Mouse (Mus musculus): ENCODE data around the gene Mok.
"Not testable (repeated sequence)": the region's sequence is repeated elsewhere in the genome, so short reads cannot be mapped to it uniquely, and the experiment has no call there.

Gene Mok

DNA sequence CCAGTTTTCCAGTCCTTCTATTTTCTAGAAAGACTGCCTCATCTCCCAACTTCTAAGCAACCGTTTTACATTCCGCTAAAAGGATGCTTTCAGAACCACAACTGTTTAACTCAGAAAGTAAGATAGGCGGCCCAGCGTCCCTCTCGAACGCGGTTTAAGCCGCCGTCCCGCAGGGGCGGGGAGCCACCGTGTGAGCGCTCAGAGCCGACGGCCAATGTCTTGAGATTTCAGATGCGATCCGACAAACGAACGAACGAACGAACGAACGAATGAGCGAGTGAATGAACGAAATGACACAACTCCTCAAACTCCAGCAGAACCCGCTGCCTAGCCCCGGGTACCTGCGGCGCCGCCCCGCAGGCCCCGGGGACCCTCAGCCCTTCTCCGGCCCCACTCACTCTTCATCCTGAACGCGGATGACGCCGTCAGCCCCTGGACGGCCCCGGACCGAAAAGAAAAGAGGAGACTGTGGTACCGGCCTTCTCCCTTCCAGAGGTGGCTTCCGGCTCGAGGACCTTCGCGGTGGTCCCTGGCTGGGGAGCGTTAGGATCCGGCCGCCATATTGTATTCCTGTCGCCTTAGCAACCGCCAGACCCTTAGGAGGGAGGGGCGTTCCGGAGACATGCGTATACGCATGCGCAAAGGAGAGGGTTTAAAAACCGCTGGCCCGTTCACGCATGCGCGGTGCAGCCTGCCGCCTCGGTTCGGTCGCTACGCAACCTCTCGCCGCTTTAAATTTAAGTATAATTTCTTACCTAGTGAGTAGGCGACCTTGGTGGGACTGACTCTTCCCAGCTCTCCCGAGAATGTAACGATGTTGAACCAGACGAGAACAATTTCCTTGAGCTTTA lies at the start of gene Mok:
TSS of gene Mok (minus strand) at position 592 of the 851 bp plus-strand sequence.
- peak; percentile 77; the same call in 1 of the 2 replicates for ATAC-seq (ENCODE audit: insufficient number of reproducible peaks, low FRiP score, low TSS enrichment)

DNA sequence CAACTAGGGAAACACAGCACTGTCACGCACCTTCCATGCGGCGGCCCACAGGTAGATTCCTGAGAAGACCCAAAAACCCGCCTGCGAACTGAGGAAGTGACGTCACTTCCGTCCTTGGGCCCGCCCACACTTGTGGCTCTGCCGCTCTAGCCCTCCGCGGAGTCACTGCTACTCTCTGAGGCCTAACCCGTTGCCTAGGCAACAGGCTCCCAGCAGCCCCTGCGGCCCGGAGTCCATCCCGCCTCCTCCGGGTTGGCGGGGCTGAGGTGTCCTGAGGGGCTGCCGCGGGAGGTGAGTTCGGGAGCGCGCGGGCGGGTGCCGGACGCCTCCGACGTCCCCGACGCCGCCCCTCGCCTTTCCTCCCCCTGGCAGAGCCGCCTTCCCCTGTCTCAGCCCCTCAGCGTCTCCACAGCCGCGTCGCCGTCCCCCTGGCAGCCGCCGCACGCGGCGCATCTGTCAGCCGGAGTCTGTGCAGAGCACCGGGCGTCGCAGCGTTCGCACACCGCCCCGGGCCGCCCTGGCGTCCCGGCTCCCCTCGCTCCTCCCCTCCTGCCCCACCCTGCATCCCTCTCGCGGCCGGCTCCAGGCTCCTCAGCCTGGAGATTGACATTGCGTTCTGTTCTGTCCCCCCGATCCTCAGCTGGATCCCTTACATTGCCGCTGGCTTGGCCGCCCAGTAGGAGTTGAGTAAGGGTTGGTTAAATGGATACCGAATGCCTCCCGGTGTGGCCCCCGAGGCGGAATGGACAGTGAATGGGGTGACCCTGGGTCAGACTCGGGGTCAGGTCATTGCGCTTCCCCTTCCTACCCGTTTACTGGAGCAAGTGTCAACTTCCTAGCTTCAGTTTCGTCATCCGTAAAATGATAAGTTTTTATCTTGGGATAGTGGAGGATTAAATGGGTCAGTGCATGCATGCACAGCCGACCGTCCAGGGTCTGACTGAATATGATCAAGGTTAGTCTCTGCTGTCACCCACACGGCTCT lies 48.6 kb upstream of the Mok start, which contains the start of the genes Cinp and Tecpr2:
TSS of gene Cinp (minus strand) at position 110 of the 985 bp plus-strand sequence.
TSS of gene Tecpr2 (plus strand) at position 229 of the 985 bp plus-strand sequence.
- peak; percentile 98 for ATAC-seq (ENCODE audit: insufficient number of reproducible peaks, low FRiP score, low TSS enrichment)

DNA sequence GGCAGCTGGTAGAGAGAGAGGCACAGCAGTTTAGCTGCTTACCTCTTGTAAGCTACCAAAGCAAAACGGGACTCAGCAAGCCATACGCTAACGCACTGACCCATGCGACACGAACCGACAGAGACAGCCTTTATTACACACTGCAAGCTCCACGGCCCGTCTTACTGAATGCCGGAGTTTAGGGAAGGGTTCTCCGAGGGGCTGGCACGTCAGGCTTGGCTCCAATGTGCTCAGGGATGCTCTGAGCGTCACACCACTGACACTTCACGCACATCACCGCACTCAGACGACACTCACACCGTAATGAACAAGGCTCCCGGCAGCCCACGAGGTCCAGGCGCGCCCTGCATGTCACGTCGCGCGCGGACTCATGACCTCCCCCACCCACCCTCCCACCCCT lies 47.9 kb upstream of the Mok start:
- 0 out of 2 replicates have a peak, but pooled peaks have one; percentile 14 for ATAC-seq (ENCODE audit: insufficient number of reproducible peaks, low FRiP score, low TSS enrichment)

DNA sequence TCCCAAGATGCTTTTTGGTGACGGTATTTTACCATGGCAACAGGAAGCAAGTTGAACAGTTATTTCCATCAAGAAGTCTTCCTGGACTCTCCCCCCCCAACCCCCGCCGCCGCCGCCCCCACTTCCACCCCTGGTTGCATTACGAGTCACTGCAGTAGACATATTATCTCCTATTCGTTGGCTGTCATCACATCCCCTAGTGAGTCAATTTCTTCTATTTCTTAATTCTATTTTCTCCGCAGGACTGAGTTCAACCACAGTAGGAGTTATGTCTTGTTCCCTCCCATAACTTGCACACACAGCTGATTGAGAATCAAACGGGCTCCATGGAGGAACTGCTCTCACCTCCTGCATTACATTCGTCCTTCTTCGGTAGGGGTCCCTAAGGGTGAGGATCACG lies 47.4 kb upstream of the Mok start:
- ATAC-seq (ENCODE audit: insufficient number of reproducible peaks, low FRiP score, low TSS enrichment): no peak

DNA sequence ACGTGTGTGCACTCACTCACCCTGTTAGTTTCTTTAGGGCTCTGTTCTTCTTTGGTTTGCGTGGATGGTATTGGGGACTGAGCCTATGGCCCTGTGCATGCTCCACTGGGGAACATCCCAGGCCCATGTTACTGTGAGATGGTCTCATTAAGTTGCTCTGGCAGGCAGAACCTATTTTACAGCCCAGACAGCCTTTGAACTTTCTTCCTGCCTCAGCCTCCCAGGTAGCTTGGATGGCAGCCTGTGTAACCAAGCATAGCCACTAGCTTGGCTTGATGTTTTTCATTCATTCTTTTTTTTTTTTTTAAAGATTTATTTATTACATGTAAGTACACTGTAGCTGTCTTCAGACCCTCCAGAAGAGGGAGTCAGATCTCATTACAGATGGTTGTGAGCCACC lies 44.5 kb upstream of the Mok start:
- ATAC-seq (ENCODE audit: insufficient number of reproducible peaks, low FRiP score, low TSS enrichment): no peak

DNA sequence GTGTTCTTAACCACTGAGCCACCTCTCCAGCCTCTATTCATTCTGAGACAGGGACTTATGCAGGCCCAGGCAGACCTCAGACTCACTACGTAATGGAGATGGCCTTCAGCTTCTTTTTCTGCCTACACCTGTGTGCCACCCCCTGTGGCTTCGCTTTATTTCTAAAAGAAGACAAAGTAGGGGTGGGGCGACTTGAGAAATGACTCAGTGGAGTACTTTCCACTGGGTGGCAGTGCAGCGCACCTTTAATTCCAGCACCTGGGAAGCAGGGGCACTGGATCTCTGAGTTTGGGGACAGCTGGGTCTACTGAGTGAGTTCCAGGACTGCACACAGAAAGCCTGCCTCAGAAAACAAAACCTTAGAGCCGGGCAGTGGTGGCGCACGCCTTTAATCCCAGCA lies 41.6 kb upstream of the Mok start:
- ATAC-seq (ENCODE audit: insufficient number of reproducible peaks, low FRiP score, low TSS enrichment): no peak

DNA sequence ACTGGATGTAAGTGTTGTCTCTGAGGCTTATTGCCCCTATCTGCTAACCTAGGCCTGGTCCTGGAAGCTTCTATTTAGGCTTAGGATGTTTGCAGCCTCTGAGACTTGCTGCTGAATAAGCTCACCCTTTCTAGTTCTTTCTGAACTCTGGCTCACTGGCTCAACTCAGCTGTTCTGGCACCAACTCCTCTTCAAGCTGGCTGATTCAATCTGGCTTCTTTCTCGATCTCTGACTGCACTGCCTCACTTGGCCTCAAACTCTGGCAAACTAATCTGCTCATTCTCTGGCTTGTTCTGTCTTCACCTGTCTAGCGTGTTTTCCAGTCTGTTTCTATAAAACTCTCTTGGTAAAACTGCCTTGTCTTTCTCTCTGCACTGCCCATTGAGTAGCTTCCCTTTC lies 34.6 kb upstream of the Mok start:
- ATAC-seq (ENCODE audit: insufficient number of reproducible peaks, low FRiP score, low TSS enrichment): no peak

DNA sequence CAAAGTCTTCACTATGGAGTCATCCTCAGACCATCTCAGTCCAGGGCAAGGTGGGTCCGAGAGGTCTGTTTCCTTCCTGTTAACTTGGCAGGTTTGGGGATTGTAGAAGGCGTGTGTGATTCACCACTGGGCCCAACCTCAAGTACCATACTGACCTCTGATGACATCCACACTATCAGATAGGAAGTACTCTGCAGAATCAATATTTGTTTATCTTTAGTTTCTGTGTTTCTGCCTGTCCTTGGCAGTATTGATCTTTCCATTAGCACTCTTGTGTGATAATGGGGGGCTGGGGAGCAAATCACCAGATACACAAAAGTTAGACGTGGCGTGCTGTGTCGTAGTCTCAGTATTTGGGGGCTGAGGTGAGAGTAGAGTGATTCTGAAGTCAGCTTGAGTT lies 30.5 kb upstream of the Mok start:
- ATAC-seq (ENCODE audit: insufficient number of reproducible peaks, low FRiP score, low TSS enrichment): no peak

DNA sequence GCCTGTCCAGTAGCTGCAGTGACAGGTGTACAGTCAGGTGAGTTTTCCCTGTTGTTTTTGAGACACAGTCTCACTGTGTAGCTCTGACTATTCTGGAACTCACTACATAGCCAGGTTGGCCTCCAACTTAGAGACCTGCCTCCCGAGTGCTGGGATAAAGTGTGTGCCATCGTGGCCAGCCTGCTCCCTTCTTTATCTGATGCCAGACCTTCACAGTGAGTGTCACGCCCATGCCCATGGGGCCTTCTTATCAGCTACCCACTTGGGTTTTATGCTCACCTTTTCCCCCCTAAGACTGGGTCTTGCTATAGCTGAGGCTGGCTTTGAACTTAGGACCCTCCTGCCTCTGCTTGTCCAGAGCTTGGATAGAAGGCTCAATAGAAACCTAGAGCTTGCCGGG lies 29.4 kb upstream of the Mok start:
- ATAC-seq (ENCODE audit: insufficient number of reproducible peaks, low FRiP score, low TSS enrichment): no peak

DNA sequence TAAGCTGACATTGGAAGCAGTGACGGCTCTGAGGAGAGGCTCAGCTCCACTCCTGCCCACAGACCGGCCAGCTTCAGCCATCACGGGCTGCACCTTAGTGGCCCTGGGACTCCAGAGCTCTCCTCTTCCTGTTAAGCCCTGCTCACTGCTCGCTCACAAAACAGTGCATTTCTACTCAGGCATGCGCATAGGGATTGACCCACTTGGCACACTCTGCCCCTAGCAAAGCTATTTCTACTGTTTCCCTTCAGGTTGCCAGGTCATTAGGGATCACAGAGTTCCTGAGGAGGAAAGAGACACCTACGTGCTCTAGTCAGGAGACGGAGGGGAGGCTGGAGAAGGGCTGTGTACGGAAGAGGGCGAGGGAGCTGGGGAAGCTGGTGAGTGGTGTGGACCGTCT lies 25.2 kb upstream of the Mok start:
- peak; percentile 58; the same call in 1 of the 2 replicates for ATAC-seq (ENCODE audit: insufficient number of reproducible peaks, low FRiP score, low TSS enrichment)

DNA sequence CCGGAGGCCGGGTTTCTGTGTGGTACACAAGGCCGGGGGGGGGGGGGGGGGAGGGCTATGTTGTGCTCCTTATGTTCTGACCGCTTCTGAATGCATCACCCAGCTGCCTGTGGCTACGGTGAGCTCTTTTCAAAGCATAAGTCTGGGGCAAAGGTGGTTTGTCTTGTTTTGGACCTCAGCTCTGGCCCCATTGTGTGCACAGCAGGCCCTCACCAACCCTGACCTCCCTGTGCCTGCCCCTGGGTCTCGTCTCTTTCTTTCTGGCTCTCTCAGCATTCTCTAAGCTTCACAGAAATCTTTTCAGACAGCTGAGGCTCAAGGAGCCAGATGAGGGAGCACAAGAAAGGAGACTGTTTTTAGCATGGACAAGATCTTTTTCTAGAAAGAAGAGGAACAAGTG lies 24.8 kb upstream of the Mok start:
- ATAC-seq (ENCODE audit: insufficient number of reproducible peaks, low FRiP score, low TSS enrichment): no peak

DNA sequence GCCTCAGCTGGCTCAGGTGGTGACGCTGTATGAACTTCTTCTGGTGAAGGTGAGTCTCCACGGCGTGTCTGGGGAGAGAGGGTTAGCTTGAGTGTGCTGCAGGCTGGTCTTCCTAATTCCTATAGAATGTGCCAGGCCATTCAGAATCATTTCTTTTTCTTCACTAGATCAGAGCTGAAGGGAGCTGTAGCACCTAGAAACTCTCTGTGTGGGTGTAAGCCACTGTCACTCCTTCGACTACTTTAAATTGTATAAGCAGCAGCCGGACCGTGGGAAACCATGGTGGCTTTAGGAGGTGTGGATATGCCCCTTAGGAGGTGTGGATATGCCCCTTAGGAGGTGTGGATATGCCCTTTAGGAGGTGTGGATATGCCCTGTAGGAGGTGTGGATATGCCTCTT lies 23.3 kb upstream of the Mok start:
- ATAC-seq (ENCODE audit: insufficient number of reproducible peaks, low FRiP score, low TSS enrichment): no peak

DNA sequence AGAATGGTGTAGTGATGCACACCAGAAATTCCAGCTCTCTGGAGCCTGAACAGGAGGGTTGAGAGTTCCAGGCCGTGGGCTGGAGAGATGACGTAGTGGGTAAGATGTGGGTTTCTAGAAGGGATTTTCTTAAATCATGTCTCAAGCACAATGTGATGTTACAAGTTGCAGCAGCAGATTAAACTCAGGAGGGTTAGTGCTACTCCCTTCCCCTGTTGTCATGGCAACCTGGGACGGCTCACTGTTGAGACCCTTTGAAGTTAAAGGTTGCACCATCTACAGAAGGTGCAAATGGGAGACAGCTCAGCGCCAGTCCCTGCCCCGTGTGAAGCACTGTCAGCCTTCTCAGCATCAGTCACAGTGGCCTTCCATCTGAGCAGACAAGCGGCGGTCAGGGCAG lies 20.5 kb upstream of the Mok start:
- ATAC-seq (ENCODE audit: insufficient number of reproducible peaks, low FRiP score, low TSS enrichment): no peak

DNA sequence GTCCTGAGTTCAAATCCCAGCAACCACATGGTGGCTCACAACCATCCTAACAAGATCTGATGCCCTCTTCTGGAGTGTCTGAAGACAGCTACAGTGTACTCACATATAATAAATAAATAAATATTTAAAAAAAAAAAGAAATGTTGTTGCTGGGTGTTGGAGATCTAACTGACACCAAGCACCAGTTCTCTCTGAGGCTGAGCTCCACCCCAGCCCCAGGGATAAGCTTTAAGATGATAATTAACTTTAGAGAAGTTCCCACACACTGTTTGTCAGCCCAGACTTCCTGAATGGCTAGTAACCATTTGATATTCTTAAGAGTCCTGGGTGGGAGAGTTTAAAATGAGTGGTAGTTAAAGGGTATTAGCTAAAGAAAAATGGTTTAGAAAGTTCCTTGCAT lies 19.6 kb upstream of the Mok start:
- no peak for ATAC-seq (ENCODE audit: insufficient number of reproducible peaks, low FRiP score, low TSS enrichment)

DNA sequence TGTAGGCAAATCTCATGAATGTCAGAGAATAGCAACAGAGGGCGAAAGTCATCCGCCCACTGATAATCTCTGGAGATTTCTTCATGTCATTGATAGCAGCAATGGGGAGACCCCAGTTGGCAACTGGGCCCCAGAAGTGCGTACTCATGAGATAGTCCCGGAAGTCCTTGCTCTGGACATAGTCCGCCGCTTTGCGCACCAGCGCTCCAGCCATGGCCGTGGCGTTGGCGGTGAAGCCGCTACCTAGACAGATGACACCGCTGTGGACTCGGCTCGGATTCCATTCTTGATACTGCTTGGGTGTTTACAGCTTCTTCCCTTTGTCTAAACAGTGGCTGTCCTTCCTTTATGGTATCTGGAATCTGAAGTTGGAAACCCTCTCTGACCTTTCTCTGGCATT lies 17.9 kb upstream of the Mok start:
- not testable (repeated sequence) for ATAC-seq (ENCODE audit: insufficient number of reproducible peaks, low FRiP score, low TSS enrichment)

DNA sequence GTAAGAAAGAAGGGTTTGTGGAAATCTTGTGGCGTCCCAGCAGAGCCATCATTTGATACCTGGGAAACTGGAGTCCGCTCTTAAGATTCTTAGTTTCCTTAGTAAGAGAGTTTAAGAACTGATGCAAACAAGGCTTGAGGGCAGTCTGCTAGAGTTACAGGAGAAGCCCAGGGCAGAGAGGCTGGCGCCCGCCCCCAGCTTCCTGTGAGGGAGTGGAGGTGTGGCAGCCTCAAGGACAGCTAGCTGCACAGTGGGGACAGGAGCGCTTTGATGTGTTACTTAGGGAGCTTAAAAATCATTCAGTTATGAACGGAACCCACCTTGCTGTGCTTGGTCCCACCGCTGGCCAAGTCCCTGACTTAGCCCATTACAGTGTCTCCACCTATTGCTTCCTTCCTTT lies 16.5 kb upstream of the Mok start:
- no peak for ATAC-seq (ENCODE audit: insufficient number of reproducible peaks, low FRiP score, low TSS enrichment)

DNA sequence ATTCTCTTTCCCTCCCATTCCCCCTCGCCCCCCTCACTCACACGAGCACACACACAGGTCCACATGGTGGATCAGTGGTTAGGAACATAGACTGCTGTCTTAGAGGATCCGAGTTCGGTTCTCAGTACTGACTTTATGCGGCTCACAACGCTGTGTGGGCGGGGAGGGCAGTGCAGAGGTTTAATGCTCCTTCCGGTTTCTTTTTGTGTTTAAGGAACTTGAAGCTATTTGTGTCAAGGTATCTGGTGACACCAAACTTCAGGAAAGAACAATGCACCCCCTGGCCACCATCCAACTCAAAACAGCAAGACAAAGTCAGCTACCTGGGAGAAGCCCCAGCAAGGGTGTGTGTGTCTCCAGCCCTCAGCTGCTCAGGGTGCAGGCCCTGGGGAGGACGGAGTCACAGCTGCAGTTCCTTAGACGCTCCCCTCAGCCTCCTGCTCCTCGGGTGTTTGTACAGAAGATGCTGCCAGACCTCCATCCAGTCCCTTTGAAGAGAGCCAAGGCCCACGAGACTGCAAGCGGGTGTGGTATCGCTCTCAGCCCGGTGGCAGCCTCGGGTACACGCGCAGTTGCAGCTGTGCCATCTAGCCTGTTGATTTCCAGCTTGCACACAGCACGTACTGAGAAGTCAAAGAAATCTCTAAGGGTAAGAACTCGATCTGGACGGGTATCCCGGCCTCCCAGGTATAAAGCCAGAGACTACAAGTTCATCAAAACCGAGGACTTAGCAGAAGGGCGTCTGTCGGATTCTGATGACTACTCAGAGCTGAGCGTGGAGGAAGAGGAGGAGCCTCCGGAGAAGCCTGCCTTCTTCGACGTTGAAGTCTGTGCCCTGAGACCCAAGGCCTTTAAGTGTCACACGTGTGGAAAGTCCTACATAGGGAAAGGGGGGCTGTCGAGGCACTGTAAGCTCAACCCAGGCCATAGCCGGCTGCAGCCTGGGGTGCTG lies 14.3 kb upstream of the Mok start:
- no peak for ATAC-seq (ENCODE audit: insufficient number of reproducible peaks, low FRiP score, low TSS enrichment)

DNA sequence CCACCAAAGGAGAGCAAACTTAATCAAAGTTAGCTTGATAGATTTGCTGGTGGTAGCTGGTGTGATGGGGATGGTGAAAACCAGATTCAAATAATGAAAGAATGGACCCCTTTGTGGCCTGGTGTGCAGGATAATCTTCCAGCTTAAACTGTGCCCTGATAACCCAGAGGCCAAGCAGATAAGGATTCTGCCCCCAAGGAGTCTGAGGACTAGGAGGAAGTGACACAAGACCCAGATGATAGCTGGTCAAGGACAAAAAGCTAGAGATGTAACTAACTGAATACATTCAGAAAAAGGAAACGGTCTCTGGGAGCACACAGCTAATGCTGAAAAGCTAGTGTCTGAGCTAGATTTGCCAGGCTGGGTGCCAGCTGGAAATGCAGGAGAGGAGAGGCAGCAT lies 11.2 kb upstream of the Mok start:
- no peak for ATAC-seq (ENCODE audit: insufficient number of reproducible peaks, low FRiP score, low TSS enrichment)

DNA sequence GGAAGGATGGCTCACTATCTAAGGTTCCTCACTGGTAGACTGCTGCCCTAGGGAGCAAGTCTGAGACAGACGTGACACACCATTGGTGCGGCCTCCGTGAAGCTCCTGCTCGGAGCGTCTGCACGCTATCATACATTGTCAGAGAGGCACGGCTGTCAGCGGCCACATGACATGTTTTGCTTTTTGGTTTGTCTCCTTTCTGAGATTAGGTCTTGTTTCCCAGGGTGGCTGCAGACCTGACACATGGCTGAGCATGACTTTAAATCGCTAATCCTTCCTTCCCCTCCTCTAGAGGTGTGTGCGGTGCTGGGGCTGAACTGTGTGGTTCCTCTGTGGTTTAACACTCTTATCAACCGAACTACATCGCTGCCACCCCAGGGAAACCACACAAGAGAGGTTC lies 10.7 kb upstream of the Mok start:
- ATAC-seq (ENCODE audit: insufficient number of reproducible peaks, low FRiP score, low TSS enrichment): no peak

DNA sequence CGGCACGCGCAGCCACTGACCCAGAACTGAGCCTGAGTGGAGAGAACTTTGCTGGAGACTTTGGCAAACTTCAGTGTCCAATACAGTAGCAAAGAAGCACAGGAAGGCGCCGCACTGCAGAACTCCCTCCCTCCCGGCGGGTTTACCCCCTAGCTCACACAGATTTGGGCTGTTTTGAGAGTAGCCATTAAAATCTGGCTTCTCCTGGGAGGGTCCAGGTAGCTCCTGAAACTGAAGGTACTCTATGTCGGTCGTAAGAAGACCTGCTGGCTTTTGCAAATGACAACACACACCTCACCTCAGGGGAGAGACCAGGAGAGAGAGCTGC lies 10.2 kb upstream of the Mok start:
- ATAC-seq (ENCODE audit: insufficient number of reproducible peaks, low FRiP score, low TSS enrichment): no peak

Data from cerebellum, adult (tissue).